Mouse (Mus musculus): ENCODE measurements around the gene Acp5. TPM values are rescaled to one million over a fixed set of nuclear protein-coding genes. Genes with fewer than 3 reads are reported as not detected.

Acp5 gene
- polyA plus RNA-seq, 1 experiment from 2014 or later: 16.6 TPM

DNA sequence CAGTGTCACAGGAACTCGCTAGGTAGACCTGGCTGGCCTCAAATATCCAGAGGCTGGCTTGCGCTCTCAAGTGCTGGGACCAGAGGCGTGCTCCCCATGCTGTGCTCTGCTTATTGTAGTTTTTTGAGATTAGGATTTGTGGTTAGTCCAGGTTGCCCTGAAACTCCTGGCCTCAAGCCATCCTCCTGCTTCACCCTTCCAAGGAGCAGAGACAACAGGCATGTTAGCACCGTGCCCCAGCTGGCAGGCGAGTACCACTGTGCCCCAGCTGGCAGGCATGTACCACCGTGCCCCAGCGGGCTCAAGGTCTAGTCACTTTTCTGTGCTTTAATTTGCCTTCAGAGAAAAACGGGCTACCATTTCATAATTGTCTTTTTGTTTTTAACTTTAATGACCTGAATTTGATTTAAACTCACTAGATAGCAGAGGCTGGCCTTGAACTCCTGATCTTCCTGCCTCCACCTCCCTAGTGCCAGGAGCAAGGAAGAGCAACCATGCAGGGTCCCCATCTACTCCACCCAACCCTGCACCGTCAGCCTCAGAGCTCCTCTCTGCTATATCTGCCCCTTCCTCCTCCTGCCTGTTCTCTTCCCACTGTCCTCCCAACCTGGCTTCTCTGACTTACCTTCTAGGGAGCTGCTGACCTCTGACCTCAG lies 395 bp downstream of the Acp5 start:
- H3K27ac ChIP-seq (replicated peaks): no peak overlapping the region
- no peak for DNase-seq (ENCODE audit: low spot score)
- H3K4me3 ChIP-seq: peak overlapping the region; percentile 6; the same call in 1 of the 2 replicates
- H3K9me3 ChIP-seq: peaks cover 3% of the 10 kb centered on the region; the same call in 1 of the 2 replicates
- H3K36me3 ChIP-seq (replicated peaks): no peaks in the 10 kb centered on the region
- peaks cover 62% of the 10 kb centered on the region for H3K27me3 ChIP-seq (replicated peaks; ENCODE audit: low read depth, poor library complexity, severe bottlenecking)
- WGBS: 81% methylated on average over 9 of the region's 9 CpGs
- H3K4me1 ChIP-seq: peaks cover 27% of the 10 kb centered on the region

DNA sequence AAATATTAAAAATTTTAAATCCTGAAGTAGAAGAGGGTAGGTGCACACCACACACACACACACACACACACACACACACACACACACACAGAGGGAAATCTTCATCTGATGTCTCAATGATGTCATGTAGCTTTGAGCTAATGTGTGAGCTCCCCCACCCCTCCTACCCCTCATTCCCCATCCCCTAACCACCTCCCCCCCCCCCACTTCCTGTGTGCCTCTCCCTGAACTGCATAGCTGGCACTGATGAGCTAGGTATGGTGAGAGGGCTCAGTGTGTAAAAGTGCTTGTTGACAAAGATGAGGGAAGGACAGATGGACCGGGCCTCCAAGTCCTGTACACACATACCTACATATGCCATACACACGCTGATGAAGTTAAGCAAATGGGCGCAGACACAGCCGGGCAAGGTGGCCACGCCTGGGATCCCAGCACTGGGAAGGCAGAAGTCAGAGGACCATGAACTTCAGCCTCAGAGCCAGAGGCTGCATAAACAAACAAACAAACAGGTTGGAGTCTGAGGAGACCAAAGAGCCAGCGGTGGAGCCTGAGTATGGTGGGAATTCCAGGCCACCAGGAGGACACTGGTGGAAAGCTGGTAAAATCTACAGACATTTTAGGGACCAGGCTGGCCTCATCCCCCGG lies 1.1 kb downstream of the Acp5 start:
- H3K27ac ChIP-seq (replicated peaks): peak overlapping the region; percentile 58; the same call in 1 of the 2 replicates
- peaks cover 70% of the 10 kb centered on the region for H3K27me3 ChIP-seq (replicated peaks; ENCODE audit: low read depth, poor library complexity, severe bottlenecking)

DNA sequence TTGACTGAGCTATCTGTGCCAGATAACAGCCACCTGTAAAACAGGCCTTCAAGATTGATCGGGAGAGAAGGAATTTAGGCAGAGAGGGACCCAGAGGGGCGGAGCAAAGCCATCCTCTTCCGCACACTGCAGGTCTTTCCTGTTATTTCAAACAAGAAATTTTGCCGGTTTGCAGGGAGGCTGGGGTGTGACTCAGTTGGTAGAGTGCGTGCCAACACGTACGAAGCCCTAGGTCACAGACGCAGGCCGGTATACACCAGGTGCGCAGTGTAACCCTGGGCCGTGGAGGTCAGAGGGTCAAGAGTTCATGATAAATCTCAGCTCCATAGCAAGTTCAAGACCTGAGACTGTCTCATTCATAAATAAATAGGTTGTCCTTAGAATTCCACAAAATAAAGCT lies 3.3 kb downstream of the Acp5 start:
- Histone ChIP-seq H3K9me3 (no peaks in the 10 kb centered on the region), H3K27ac (replicated peaks) (0 out of 2 replicates have a peak overlapping the region, but pooled peaks have one; percentile 19), H3K36me3 (replicated peaks) (no peaks in the 10 kb centered on the region), H3K27me3 (replicated peaks; ENCODE audit: low read depth, poor library complexity, severe bottlenecking) (peaks cover 71% of the 10 kb centered on the region), H3K4me1 (peaks cover 21% of the 10 kb centered on the region), H3K4me3 (peak overlapping the region; percentile 52)
- no peak for DNase-seq (ENCODE audit: low spot score)
- WGBS: 43% methylated on average over 11 of the region's 11 CpGs

More for the DNA sequence above, 1.1 kb downstream of the Acp5 start:
- no peak for DNase-seq (ENCODE audit: low spot score)
- WGBS: 83% methylated on average over 7 of the region's 7 CpGs
- peaks cover 27% of the 10 kb centered on the region for H3K4me1 ChIP-seq
- peak overlapping the region; percentile 6; the same call in 1 of the 2 replicates for H3K4me3 ChIP-seq
- H3K9me3 ChIP-seq: no peaks in the 10 kb centered on the region
- no peaks in the 10 kb centered on the region for H3K36me3 ChIP-seq (replicated peaks)

DNA sequence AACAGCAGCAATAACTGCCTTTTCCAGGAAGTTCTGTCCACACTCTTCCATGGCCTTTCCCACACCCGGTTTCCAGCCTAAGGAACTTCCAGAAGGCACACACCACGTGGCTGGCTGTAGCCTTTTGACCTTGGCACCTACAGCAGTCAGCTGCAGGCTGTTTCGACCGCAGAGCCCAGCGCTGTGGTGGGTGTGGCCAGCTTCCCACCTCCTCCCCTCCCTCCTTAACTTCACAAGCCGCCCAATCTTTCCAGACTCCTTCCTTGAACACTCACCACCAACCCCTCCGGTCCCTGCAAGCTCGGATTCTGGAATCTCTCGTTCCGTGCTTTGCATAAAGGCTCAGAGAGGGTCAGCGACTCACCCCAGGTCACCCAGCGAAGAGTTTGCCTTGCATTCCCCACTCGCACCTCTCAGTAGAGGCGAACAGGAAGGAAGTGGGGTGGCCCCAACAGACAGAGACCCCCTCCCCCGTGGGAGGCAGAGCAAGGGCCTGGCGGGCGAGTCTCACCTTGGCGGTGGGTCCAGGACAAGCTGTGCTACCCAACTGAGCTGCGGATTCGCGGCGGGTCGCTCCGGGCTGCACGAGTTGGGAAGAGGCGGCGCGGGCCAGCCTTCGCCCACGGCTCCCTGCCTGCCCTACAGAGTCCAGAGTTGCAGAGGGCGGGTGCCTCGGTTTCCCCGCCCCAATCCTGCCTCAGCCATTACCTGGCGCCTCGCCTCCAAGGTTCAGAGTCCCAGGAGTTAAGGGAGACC lies 4.1 kb downstream of the Acp5 start:
- Histone ChIP-seq H3K4me1 (peaks cover 14% of the 10 kb centered on the region), H3K27ac (replicated peaks) (peak overlapping the region; percentile 19), H3K9me3 (no peaks in the 10 kb centered on the region), H3K27me3 (replicated peaks; ENCODE audit: low read depth, poor library complexity, severe bottlenecking) (peaks cover 63% of the 10 kb centered on the region), H3K36me3 (replicated peaks) (no peaks in the 10 kb centered on the region), H3K4me3 (peak overlapping the region; percentile 52)
- WGBS: under 1% methylated on average over 35 of the region's 35 CpGs
- peak; percentile 64 for DNase-seq (ENCODE audit: low spot score)

DNA sequence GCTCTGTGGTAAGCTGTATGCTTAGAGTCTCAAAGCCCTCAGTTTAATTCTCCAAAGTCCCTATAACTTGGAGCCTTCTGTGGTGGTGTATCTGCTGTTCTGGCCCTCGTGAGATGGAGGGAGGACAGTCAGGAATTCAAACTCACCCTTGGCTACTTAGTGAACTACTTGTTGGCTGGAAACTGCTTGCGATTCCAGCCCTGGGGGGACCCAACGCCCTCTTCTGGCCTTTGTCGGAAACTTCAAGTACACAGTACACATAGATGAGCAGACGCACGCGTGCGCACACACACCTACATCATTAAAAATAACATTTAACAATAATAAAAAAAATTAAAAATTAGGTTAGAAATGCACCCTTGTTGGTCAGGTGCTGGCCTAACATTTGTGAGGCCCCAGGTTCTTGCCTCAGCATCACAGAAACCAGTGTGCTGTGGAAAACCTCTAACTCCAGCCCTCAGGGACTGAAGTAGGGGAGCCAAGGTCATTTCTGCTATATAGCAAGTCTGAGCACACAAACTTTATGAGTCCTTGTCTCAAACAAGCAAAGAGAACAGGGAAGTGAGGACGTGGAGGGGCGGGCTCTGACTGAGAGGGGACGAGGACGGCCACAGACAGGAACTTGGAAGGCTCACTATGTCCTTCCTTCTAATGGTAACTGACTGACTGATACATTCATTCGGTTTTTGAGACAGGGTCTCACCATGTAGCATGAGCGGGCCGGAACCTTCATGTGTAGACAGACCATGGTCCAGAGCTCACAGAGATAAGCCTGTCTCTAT lies 10.1 kb downstream of the Acp5 start:
- DNase-seq (ENCODE audit: low spot score): no peak
- 88% methylated on average over 15 of the region's 15 CpGs for WGBS
- H3K27me3 ChIP-seq (replicated peaks; ENCODE audit: low read depth, poor library complexity, severe bottlenecking): peaks cover 23% of the 10 kb centered on the region
- no peak overlapping the region for H3K27ac ChIP-seq (replicated peaks)
- no peaks in the 10 kb centered on the region for H3K36me3 ChIP-seq (replicated peaks)
- H3K4me3 ChIP-seq: no peak overlapping the region
- no peaks in the 10 kb centered on the region for H3K4me1 ChIP-seq
- H3K9me3 ChIP-seq: no peaks in the 10 kb centered on the region

DNA sequence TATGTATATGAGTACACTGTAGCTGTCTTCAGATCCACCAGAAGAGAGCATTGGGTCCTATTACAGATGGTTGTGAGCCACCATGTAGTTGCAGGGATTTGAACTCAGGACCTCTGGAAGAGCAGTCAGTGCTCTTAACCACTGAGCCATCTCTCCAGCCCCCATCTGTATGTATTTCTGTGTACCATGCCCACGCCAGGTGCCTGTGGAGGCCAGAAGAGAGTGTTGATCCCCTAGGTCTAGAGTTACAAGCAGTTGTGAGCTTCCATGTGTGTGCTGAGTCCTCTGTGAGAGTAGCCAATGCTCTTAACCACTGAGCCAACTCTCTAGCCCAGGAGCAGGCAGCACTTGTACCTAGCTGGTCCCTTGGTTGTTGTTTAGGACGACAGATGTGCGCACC lies 11.3 kb downstream of the Acp5 start:
- H3K27ac ChIP-seq (replicated peaks): no peak overlapping the region

DNA sequence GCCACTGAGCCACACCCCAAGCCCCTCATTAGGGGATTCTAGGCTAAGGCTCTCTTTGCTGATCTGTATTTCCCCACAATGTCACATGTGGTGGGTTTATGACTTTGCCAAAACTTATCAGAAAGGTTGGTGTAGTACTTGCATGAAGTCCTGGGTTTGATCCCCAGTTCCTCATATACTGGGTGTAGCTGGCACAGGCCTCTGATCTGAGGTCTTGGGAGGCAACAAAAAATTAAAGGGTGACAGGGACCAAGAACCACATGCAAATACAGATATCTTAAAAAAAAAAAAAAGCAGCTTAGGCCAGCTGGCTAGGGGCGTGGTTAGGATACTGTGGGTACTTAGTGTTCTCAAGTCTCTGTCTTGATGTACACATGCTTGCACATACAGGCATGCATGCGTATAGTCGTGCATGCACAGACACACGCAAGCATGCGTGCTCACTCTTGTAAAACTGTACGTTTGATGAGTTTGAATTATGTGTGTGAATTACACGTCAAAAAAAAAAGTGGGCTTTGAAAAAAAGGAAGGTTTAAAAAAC lies 12.4 kb downstream of the Acp5 start:
- Histone ChIP-seq H3K27ac (replicated peaks) (no peak overlapping the region), H3K4me1 (no peaks in the 10 kb centered on the region), H3K36me3 (replicated peaks) (no peaks in the 10 kb centered on the region), H3K4me3 (no peak overlapping the region), H3K27me3 (replicated peaks; ENCODE audit: low read depth, poor library complexity, severe bottlenecking) (peaks cover 4% of the 10 kb centered on the region; the same call in 1 of the 2 replicates), H3K9me3 (no peaks in the 10 kb centered on the region)
- DNase-seq (ENCODE audit: low spot score): no peak
- WGBS: 87% methylated on average over 7 of the region's 7 CpGs

More for the DNA sequence above, 11.3 kb downstream of the Acp5 start:
- H3K4me1 ChIP-seq: no peaks in the 10 kb centered on the region
- no peak overlapping the region for H3K4me3 ChIP-seq
- H3K36me3 ChIP-seq (replicated peaks): no peaks in the 10 kb centered on the region
- 84% methylated on average over 3 of the region's 3 CpGs for WGBS
- H3K27me3 ChIP-seq (replicated peaks; ENCODE audit: low read depth, poor library complexity, severe bottlenecking): peaks cover 10% of the 10 kb centered on the region
- no peak for DNase-seq (ENCODE audit: low spot score)
- H3K9me3 ChIP-seq: no peaks in the 10 kb centered on the region

DNA sequence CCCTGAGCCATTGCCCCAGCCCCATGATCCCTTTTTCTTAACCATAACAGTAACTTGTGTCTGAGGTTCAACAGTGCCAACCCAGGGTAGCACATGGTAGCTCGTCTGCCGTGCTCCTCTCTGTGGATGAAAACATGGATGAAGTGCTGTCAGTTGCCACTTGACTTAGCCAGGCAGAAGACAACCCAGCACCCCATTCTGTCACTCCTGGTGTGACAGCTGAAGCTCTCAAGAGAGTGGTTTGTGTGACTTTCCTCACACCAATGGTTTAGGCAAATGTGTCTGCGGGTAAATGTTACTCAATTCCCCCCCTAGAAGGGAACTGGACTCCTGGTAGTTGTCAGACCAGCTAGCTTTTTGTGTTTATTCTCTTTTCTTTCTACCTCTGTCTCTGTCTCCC lies 13.5 kb downstream of the Acp5 start:
- Histone ChIP-seq H3K27ac (replicated peaks) (no peak overlapping the region), H3K4me1 (peaks cover 7% of the 10 kb centered on the region), H3K4me3 (no peak overlapping the region), H3K9me3 (no peaks in the 10 kb centered on the region), H3K27me3 (replicated peaks; ENCODE audit: low read depth, poor library complexity, severe bottlenecking) (0 out of 2 replicates have a peak, but pooled peaks cover 4% of the 10 kb centered on the region), H3K36me3 (replicated peaks) (no peaks in the 10 kb centered on the region)
- no peak for DNase-seq (ENCODE audit: low spot score)
- 88% methylated on average over 3 of the region's 3 CpGs for WGBS

DNA sequence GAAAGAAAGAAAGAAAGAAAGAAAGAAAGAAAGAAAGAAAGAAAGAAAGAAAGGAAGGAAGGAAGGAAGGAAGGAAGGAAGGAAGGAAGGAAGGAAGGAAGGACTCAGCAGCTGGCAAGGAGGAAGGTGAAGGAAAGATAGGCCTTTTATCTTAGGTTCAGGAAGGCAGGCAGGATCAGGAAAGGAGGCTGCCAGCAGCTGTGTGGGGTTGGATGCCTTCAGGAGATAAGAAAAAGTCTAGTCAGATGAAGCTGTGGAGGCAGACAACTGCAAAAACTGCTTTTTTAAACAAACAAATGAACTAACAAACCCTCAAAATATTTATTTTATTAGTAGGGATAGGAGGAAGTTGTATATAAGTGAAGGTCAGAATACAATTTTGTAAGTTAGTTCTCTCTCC lies 14.0 kb downstream of the Acp5 start:
- no peak overlapping the region for H3K4me3 ChIP-seq
- no peaks in the 10 kb centered on the region for H3K36me3 ChIP-seq (replicated peaks)
- peaks cover 8% of the 10 kb centered on the region for H3K4me1 ChIP-seq
- no peak overlapping the region for H3K27ac ChIP-seq (replicated peaks)
- DNase-seq (ENCODE audit: low spot score): no peak
- 0 out of 2 replicates have a peak, but pooled peaks cover 4% of the 10 kb centered on the region for H3K27me3 ChIP-seq (replicated peaks; ENCODE audit: low read depth, poor library complexity, severe bottlenecking)
- no peaks in the 10 kb centered on the region for H3K9me3 ChIP-seq

DNA sequence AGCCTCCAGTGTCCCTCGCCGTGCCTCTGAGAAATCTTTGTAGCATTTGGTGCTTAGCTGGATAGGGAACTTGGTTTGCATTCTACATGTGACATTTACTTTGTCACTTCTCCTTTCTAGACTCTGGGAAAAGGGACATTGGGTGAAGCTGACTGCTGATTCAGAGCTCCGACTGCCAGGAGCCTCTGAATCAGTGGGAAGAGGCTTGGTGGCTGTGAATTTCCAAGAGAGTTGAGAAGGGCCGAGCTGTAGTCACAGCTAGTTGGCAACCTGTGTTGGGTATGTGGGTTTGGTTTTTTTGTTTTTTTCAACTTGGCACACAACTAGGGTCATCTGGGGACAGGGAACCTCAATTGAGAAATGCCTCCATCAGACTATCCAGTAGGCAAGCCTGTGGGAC lies 16.0 kb downstream of the Acp5 start:
- no peak overlapping the region for H3K27ac ChIP-seq (replicated peaks)
- DNase-seq (ENCODE audit: low spot score): no peak
- H3K27me3 ChIP-seq (replicated peaks; ENCODE audit: low read depth, poor library complexity, severe bottlenecking): 0 out of 2 replicates have a peak, but pooled peaks cover 4% of the 10 kb centered on the region
- peaks cover 5% of the 10 kb centered on the region; the same call in 1 of the 2 replicates for H3K36me3 ChIP-seq (replicated peaks)
- peaks cover 19% of the 10 kb centered on the region for H3K4me1 ChIP-seq
- no peak overlapping the region for H3K4me3 ChIP-seq
- 91% methylated on average over 4 of the region's 4 CpGs for WGBS
- H3K9me3 ChIP-seq: no peaks in the 10 kb centered on the region

DNA sequence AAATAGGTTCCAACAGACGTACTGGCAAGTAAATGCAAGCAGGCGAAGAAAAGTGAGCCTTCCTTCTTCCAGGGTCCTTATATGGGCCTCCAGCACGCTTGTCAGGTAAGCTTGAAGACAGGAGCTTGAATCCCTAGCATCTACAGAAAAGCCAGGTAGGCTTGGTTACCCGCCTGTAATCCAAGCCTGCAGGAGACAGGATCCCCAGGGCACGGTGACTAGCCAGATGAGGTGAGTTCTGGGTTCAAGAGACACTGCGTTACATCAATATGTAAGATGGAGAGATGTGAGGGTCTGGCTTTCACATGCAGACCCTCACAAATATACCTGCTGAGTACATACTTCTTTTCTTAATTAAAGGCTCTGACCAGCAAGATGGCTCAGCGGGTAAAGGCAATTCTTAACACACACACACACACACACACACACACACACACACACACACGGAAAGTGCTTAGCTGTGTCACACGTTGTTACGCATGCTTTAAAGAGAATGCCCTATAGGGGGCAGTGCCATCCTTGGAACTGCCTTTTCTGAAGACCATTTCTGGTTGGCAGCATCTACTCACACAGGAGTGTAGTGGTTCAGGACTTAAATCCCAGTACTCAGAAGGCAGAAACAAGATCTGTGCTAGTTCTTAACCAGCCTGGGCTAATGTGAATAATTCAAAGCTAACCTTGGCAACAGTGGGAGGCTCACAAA lies 17.6 kb downstream of the Acp5 start:
- Histone ChIP-seq H3K4me3 (peak overlapping the region; percentile 95), H3K4me1 (peaks cover 19% of the 10 kb centered on the region), H3K27me3 (replicated peaks; ENCODE audit: low read depth, poor library complexity, severe bottlenecking) (0 out of 2 replicates have a peak, but pooled peaks cover 4% of the 10 kb centered on the region), H3K9me3 (no peaks in the 10 kb centered on the region), H3K27ac (replicated peaks) (peak overlapping the region; percentile 92; the same call in 1 of the 2 replicates), H3K36me3 (replicated peaks) (peaks cover 21% of the 10 kb centered on the region)
- 45% methylated on average over 10 of the region's 10 CpGs for WGBS
- peak; percentile 30 for DNase-seq (ENCODE audit: low spot score)
